ENCODE assay signal across 8 mouse cellular contexts in the genomic region with DNA sequence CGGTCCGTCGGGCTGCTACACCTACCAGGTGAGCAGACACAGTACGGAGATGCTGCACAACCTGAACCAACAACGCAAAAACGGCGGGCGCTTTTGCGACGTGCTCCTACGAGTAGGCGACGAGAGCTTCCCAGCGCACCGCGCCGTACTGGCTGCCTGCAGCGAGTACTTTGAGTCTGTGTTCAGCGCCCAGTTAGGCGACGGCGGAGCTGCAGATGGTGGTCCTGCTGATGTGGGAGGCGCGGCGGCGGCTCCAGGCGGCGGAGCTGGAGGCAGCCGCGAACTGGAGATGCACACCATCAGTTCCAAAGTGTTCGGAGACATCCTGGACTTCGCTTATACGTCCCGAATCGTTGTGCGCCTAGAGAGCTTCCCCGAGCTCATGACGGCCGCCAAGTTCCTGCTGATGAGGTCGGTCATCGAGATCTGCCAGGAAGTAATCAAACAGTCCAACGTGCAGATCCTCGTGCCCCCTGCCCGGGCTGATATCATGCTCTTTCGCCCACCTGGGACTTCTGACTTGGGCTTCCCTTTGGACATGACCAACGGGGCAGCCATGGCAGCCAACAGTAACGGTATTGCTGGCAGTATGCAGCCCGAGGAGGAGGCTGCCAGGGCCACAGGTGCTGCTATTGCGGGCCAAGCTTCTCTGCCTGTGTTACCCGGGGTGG. TPM values are rescaled to one million over a fixed set of nuclear protein-coding genes. Genes with fewer than 3 reads are reported as not detected.
DNase-seq lines count a peak whose midpoint lies in the region; ATAC-seq and TF ChIP-seq lines count a peak whose summit lies in the region.

No protein-coding gene starts in this region.

- H3K27ac ChIP-seq in MEL (ENCODE audit: control insufficient read depth, low read depth, low read length) = peak overlapping the region; percentile 64
- peak overlapping the region; percentile 100 for H3K27ac ChIP-seq in forebrain, embryonic 15.5 days (replicated peaks)
- H3K27ac ChIP-seq in hindbrain, embryonic 15.5 days (replicated peaks) = peak overlapping the region; percentile 100
- peak overlapping the region; percentile 100 for H3K27ac ChIP-seq in left cerebral cortex, adult 2 months

- no peak for TF ChIP-seq RAD21 in MEL (IDR thresholded peaks at IDR 0.05; ENCODE audit: low read depth, low read length)

- peak; percentile 9; the same call in 1 of the 2 replicates for ATAC-seq in forebrain, embryonic 15.5 days (replicated peaks)
- peak; percentile 4 for ATAC-seq in hindbrain, embryonic 15.5 days (ENCODE audit: low FRiP score, low read depth)
- ATAC-seq in megakaryocyte, adult 5-6 weeks (ENCODE audit: poor library complexity, severe bottlenecking) = peak; percentile 8; the same call in 1 of the 2 replicates
- ATAC-seq in granulocyte monocyte progenitor cell, adult 5-6 weeks (replicated peaks; ENCODE audit: poor library complexity, severe bottlenecking) = no peak

- H3K9ac ChIP-seq in MEL (ENCODE audit: control insufficient read depth, low read depth, low read length, poor library complexity, severe bottlenecking) = peak overlapping the region; percentile 98
- H3K9ac ChIP-seq in forebrain, embryonic 15.5 days (replicated peaks) = peak overlapping the region; percentile 99
- H3K9ac ChIP-seq in hindbrain, embryonic 15.5 days = peak overlapping the region; percentile 98

- peak; percentile 81 for DNase-seq in MEL (ENCODE audit: low read depth, low spot score)
- DNase-seq in c-Kit-negative CD71-positive TER-119-positive erythroid progenitor cells, embryonic 14.5 days (ENCODE audit: low read depth, low spot score) = peak; percentile 38
- DNase-seq in left cerebral cortex, adult 2 months (ENCODE audit: extremely low spot score in 1 of 2, low spot score in 2 of 2) = peak; percentile 60 to 67
- DNase-seq in right cerebral cortex, postnatal 36 days (ENCODE audit: low spot score in 2 of 2) = peak; percentile 57 to 67

- no peaks in the 10 kb centered on the region for H3K27me3 ChIP-seq in MEL (ENCODE audit: control insufficient read depth in 1 of 2, insufficient read depth in 2 of 2, low read length in 2 of 2)
- no peaks in the 10 kb centered on the region for H3K27me3 ChIP-seq in forebrain, embryonic 15.5 days
- no peaks in the 10 kb centered on the region for H3K27me3 ChIP-seq in hindbrain, embryonic 15.5 days

- no peak for TF ChIP-seq POLR2A in MEL (IDR thresholded peaks at IDR 0.05; ENCODE audit: control insufficient read depth in 1 of 2, insufficient read depth in 1 of 2, low read depth in 1 of 2, low read length in 2 of 2, poor library complexity in 1 of 2)

- H3K4me2 ChIP-seq in forebrain, embryonic 15.5 days (replicated peaks) = peak overlapping the region; percentile 93
- peak overlapping the region; percentile 98 for H3K4me2 ChIP-seq in hindbrain, embryonic 15.5 days

- WGBS in forebrain, embryonic 15.5 days = under 1% methylated on average over 50 of the region's 50 CpGs
- WGBS in hindbrain, embryonic 15.5 days = under 1% methylated on average over 50 of the region's 50 CpGs

- intact Hi-C loops in left cerebral cortex, adult 2 months (cut with DNase I) = loop anchor here (1.0 to 2.0 kb wide), 4 partner anchors 24 to 88 kb away; partner anchors contain the start of genes Drg1, Eif4enif1 and Pik3ip1

- H3K36me3 ChIP-seq in MEL (ENCODE audit: control insufficient read depth in 1 of 2, insufficient read depth in 2 of 2, low read length in 2 of 2) = peaks cover 4 to 27% of the 10 kb centered on the region in 2 experiments
- peaks cover 17% of the 10 kb centered on the region for H3K36me3 ChIP-seq in forebrain, embryonic 15.5 days
- peaks cover 19% of the 10 kb centered on the region; the same call in 1 of the 2 replicates for H3K36me3 ChIP-seq in hindbrain, embryonic 15.5 days

- peaks cover 3 to 39% of the 10 kb centered on the region in 2 experiments for H3K4me1 ChIP-seq in MEL (ENCODE audit: control insufficient read depth in 1 of 2, insufficient read depth in 2 of 2, low read length in 2 of 2)
- peaks cover 48% of the 10 kb centered on the region for H3K4me1 ChIP-seq in forebrain, embryonic 15.5 days
- H3K4me1 ChIP-seq in hindbrain, embryonic 15.5 days (replicated peaks) = peaks cover 71% of the 10 kb centered on the region

- H3K4me3 ChIP-seq in MEL (ENCODE audit: control insufficient read depth in 1 of 2, insufficient read depth in 1 of 2, low read depth in 2 of 2, low read length in 2 of 2) = peak overlapping the region; percentile 77 to 90
- H3K4me3 ChIP-seq in forebrain, embryonic 15.5 days = peak overlapping the region; percentile 75
- H3K4me3 ChIP-seq in hindbrain, embryonic 15.5 days = peak overlapping the region; percentile 90
- H3K4me3 ChIP-seq in left cerebral cortex, adult 2 months = peak overlapping the region; percentile 75

- no peak for TF ChIP-seq CTCF in MEL (IDR thresholded peaks at IDR 0.05 in 2 of 3, conservative IDR thresholded peaks at IDR 0.05 in 1 of 3; ENCODE audit: control insufficient read depth in 1 of 3, insufficient read depth in 1 of 3, low read depth in 2 of 3, low read length in 3 of 3, poor library complexity in 1 of 3, severe bottlenecking in 1 of 3)
- TF ChIP-seq CTCF in left cerebral cortex, adult 2 months (IDR thresholded peaks at IDR 0.05) = no peak

- peaks cover 60% of the 10 kb centered on the region for H3K79me2 ChIP-seq in MEL (ENCODE audit: control insufficient read depth, insufficient read depth, low read length, poor library complexity)

- no peaks in the 10 kb centered on the region for H3K9me3 ChIP-seq in MEL (replicated peaks; ENCODE audit: insufficient read depth, low read length)
- no peaks in the 10 kb centered on the region for H3K9me3 ChIP-seq in forebrain, embryonic 15.5 days
- no peaks in the 10 kb centered on the region for H3K9me3 ChIP-seq in hindbrain, embryonic 15.5 days

- TF ChIP-seq EP300 in MEL (IDR thresholded peaks at IDR 0.05; ENCODE audit: low read depth in 1 of 2, low read length in 2 of 2) = no peak

TF ChIP-seq in MEL, 35 proteins besides CTCF, POLR2A, EP300 and RAD21:
- TF ChIP-seq MXI1 (IDR thresholded peaks at IDR 0.05; ENCODE audit: low read depth, low read length) (peak; percentile 9; the same call in 1 of the 2 replicates), ZC3H11A (IDR thresholded peaks at IDR 0.05; ENCODE audit: low read depth, low read length) (0 out of 2 replicates have a peak, but pooled peaks have one; percentile 3), ZMIZ1 (IDR thresholded peaks at IDR 0.05; ENCODE audit: low read depth, low read length) (0 out of 2 replicates have a peak, but pooled peaks have one; percentile 56), NRF1 (IDR thresholded peaks at IDR 0.05; ENCODE audit: insufficient read depth, low read depth, low read length, poor library complexity, severe bottlenecking) (no peak), MAX (IDR thresholded peaks at IDR 0.05; ENCODE audit: low read length) (peak; percentile 6; the same call in 1 of the 2 replicates), TCF12 (IDR thresholded peaks at IDR 0.05; ENCODE audit: low read depth, low read length) (no peak), RCOR1 (IDR thresholded peaks at IDR 0.05; ENCODE audit: low read depth, low read length) (no peak), MYC (IDR thresholded peaks at IDR 0.05; ENCODE audit: low read depth, low read length) (no peak), CHD1 (IDR thresholded peaks at IDR 0.05; ENCODE audit: low read depth, low read length) (peak; percentile 62; the same call in 1 of the 2 replicates), HCFC1 (IDR thresholded peaks at IDR 0.05; ENCODE audit: low read depth, low read length) (no peak)

RNA-seq across cellular contexts. Expression of gene Patz1, which starts 2.1 kb away (rescaled TPM):
- total RNA-seq in MEL (2012; rRNA removed) = 52.0 and 63.1 TPM in 2 replicates
- polyA plus RNA-seq in MEL (2012; ENCODE audit: insufficient read depth in 1 of 2, insufficient read length in 2 of 2, low read depth in 1 of 2, low replicate concordance in 2 of 2, missing spikeins in 1 of 2) = 10 to 100 TPM in 1 of 2 experiments, not detected in 1; 63.5 TPM
- polyA plus RNA-seq in forebrain, embryonic 15.5 days (2015; fragmentation: Nextera tagmentation; extraction: Ambion mirVana) = 63.5 and 66.2 TPM in 2 replicates
- 51.9 and 54.3 TPM in 2 replicates for polyA plus RNA-seq in hindbrain, embryonic 15.5 days (2015; fragmentation: Nextera tagmentation; extraction: Ambion mirVana)
- total RNA-seq in left cerebral cortex, adult 2 months (2021) = 10 to 100 TPM; 41.5 to 46.9 TPM
- total RNA-seq in megakaryocyte, adult 5-6 weeks (2015) = 25.6 and 27.7 TPM in 2 replicates
- 27.2 and 33.2 TPM in 2 replicates for total RNA-seq in megakaryocyte, adult 5-6 weeks (2017)
- 98.0 and 105 TPM in 2 replicates for total RNA-seq in granulocyte monocyte progenitor cell, adult 5-6 weeks (2014; fragmentation: Nextera tagmentation)
- total RNA-seq in granulocyte monocyte progenitor cell, adult 5-6 weeks (2017) = 65.0 and 73.9 TPM in 2 replicates

RNA-seq across cellular contexts. Expression of gene Drg1, which starts 24.6 kb away (rescaled TPM):
- 204 and 212 TPM in 2 replicates for total RNA-seq in MEL (2012; rRNA removed)
- 1,000 to 10,000 TPM in 1 of 2 experiments, 100 to 1,000 TPM in 1; 161 to 1,664 TPM for polyA plus RNA-seq in MEL (2012; ENCODE audit: insufficient read depth in 1 of 2, insufficient read length in 2 of 2, low read depth in 1 of 2, low replicate concordance in 2 of 2, missing spikeins in 1 of 2)
- 249 and 257 TPM in 2 replicates for polyA plus RNA-seq in forebrain, embryonic 15.5 days (2015; fragmentation: Nextera tagmentation; extraction: Ambion mirVana)
- polyA plus RNA-seq in hindbrain, embryonic 15.5 days (2015; fragmentation: Nextera tagmentation; extraction: Ambion mirVana) = 205 and 207 TPM in 2 replicates
- 10 to 100 TPM; 79.5 to 92.1 TPM for total RNA-seq in left cerebral cortex, adult 2 months (2021)
- 127 and 137 TPM in 2 replicates for total RNA-seq in megakaryocyte, adult 5-6 weeks (2015)
- 119 and 124 TPM in 2 replicates for total RNA-seq in megakaryocyte, adult 5-6 weeks (2017)
- 132 and 172 TPM in 2 replicates for total RNA-seq in granulocyte monocyte progenitor cell, adult 5-6 weeks (2014; fragmentation: Nextera tagmentation)
- 229 and 265 TPM in 2 replicates for total RNA-seq in granulocyte monocyte progenitor cell, adult 5-6 weeks (2017)

RNA-seq across cellular contexts. Expression of gene Pik3ip1, which starts 39.4 kb away (rescaled TPM):
- 0.88 and 1.7 TPM in 2 replicates for total RNA-seq in MEL (2012; rRNA removed)
- 1 to 10 TPM in 1 of 2 experiments, not detected in 1; 2.7 TPM for polyA plus RNA-seq in MEL (2012; ENCODE audit: insufficient read depth in 1 of 2, insufficient read length in 2 of 2, low read depth in 1 of 2, low replicate concordance in 2 of 2, missing spikeins in 1 of 2)
- polyA plus RNA-seq in forebrain, embryonic 15.5 days (2015; fragmentation: Nextera tagmentation; extraction: Ambion mirVana) = 34.4 and 36.6 TPM in 2 replicates
- 26.1 and 26.3 TPM in 2 replicates for polyA plus RNA-seq in hindbrain, embryonic 15.5 days (2015; fragmentation: Nextera tagmentation; extraction: Ambion mirVana)
- 10 to 100 TPM; 28.1 to 31.5 TPM for total RNA-seq in left cerebral cortex, adult 2 months (2021)
- 1.0 and 3.3 TPM in 2 replicates for total RNA-seq in megakaryocyte, adult 5-6 weeks (2015)
- 2.6 and 3.8 TPM in 2 replicates for total RNA-seq in megakaryocyte, adult 5-6 weeks (2017)
- total RNA-seq in granulocyte monocyte progenitor cell, adult 5-6 weeks (2014; fragmentation: Nextera tagmentation) = 30.2 and 35.9 TPM in 2 replicates
- 44.8 and 63.1 TPM in 2 replicates for total RNA-seq in granulocyte monocyte progenitor cell, adult 5-6 weeks (2017)

Comparison
In these comparisons a context has a peak if more than half of its experiments do, and no peak if none do; other contexts are left out.
1. RNA of gene Pik3ip1, which starts 39.4 kb away (total RNA-seq): 30.2 to 63.1 TPM in granulocyte monocyte progenitor cell, adult 5-6 weeks and 28.1 to 31.5 TPM in left cerebral cortex, adult 2 months; 1.0 to 3.8 TPM in megakaryocyte, adult 5-6 weeks and 0.88 to 1.7 TPM in MEL; every median in the first group is over 4 times any median in the second.
2. Peak in every context shown above with its lines, with median percentiles within 50 percentile points of each other: DNase-seq, H3K27ac ChIP-seq, H3K4me3 ChIP-seq and H3K9ac ChIP-seq.